ENCODE assay signal across 9 mouse cellular contexts in genomic region chr1:149323095-149323494, GRCm38 (mm10).
ATAC-seq and TF ChIP-seq lines count a peak whose summit lies in the region.
"Had no signal": no experiment of that assay in that cellular context is flagged by ENCODE, and none has a peak within 500 bp of the region (broad histone marks: within the 10 kb centered on the region; RNA-seq: fewer than 3 reads in every experiment).

No protein-coding gene starts in this region.

- H3K4me2 ChIP-seq in intestine, embryonic 15.5 days (replicated peaks) = no peak overlapping the region
- no peak overlapping the region for H3K4me2 ChIP-seq in intestine, postnatal 0 days (replicated peaks; ENCODE audit: low read depth)
- no peak overlapping the region for H3K4me2 ChIP-seq in intestine, embryonic 16.5 days (ENCODE audit: low read depth, low read length)
- no peak overlapping the region for H3K4me2 ChIP-seq in heart, embryonic 12.5 days

- H3K4me1 ChIP-seq in intestine, embryonic 15.5 days (replicated peaks) = no peaks in the 10 kb centered on the region
- H3K4me1 ChIP-seq in intestine, postnatal 0 days (replicated peaks; ENCODE audit: control insufficient read depth, insufficient read depth, low read length) = no peaks in the 10 kb centered on the region
- no peaks in the 10 kb centered on the region for H3K4me1 ChIP-seq in intestine, embryonic 16.5 days (ENCODE audit: control insufficient read depth, insufficient read depth, low read length)
- no peaks in the 10 kb centered on the region for H3K4me1 ChIP-seq in heart, embryonic 12.5 days (replicated peaks)

- H3K9ac ChIP-seq in intestine, embryonic 15.5 days = no peak overlapping the region
- H3K9ac ChIP-seq in intestine, postnatal 0 days (ENCODE audit: low read depth, low read length) = no peak overlapping the region
- no peak overlapping the region for H3K9ac ChIP-seq in intestine, embryonic 16.5 days (ENCODE audit: low read depth, low read length)
- H3K9ac ChIP-seq in heart, embryonic 12.5 days = no peak overlapping the region

- H3K27ac ChIP-seq in intestine, embryonic 15.5 days = no peak overlapping the region
- H3K27ac ChIP-seq in intestine, postnatal 0 days (ENCODE audit: low read depth, low read length) = no peak overlapping the region
- H3K27ac ChIP-seq in intestine, embryonic 16.5 days (ENCODE audit: low read length) = no peak overlapping the region
- no peak overlapping the region for H3K27ac ChIP-seq in heart, embryonic 12.5 days (ENCODE audit: poor library complexity, severe bottlenecking)

- WGBS in intestine, embryonic 15.5 days = 37% methylated on average over 1 of the region's 1 CpGs
- WGBS in intestine, postnatal 0 days = 24% methylated on average over 1 of the region's 1 CpGs
- 43% methylated on average over 1 of the region's 1 CpGs for WGBS in intestine, embryonic 16.5 days
- WGBS in heart, embryonic 12.5 days = 56% methylated on average over 1 of the region's 1 CpGs

- H3K36me3 ChIP-seq in intestine, embryonic 15.5 days = no peaks in the 10 kb centered on the region
- no peaks in the 10 kb centered on the region for H3K36me3 ChIP-seq in intestine, postnatal 0 days (ENCODE audit: control insufficient read depth, insufficient read depth)
- no peaks in the 10 kb centered on the region for H3K36me3 ChIP-seq in intestine, embryonic 16.5 days (ENCODE audit: control insufficient read depth, insufficient read depth, low read length)
- no peaks in the 10 kb centered on the region for H3K36me3 ChIP-seq in heart, embryonic 12.5 days
- H3K36me3 ChIP-seq: G1E had no signal

- no peaks in the 10 kb centered on the region for H3K27me3 ChIP-seq in intestine, embryonic 15.5 days (replicated peaks)
- no peaks in the 10 kb centered on the region for H3K27me3 ChIP-seq in intestine, postnatal 0 days (replicated peaks; ENCODE audit: control insufficient read depth, insufficient read depth, low read length)
- H3K27me3 ChIP-seq in intestine, embryonic 16.5 days (replicated peaks; ENCODE audit: control insufficient read depth, insufficient read depth, low read length) = no peaks in the 10 kb centered on the region
- H3K27me3 ChIP-seq in heart, embryonic 12.5 days (replicated peaks) = no peaks in the 10 kb centered on the region
- H3K27me3 ChIP-seq: CH12.LX, Patski had no signal

- no peak overlapping the region for H3K4me3 ChIP-seq in intestine, embryonic 15.5 days (replicated peaks)
- H3K4me3 ChIP-seq in intestine, postnatal 0 days (ENCODE audit: low read depth, low read length) = no peak overlapping the region
- H3K4me3 ChIP-seq in intestine, embryonic 16.5 days (ENCODE audit: low read length) = no peak overlapping the region
- H3K4me3 ChIP-seq in heart, embryonic 12.5 days = no peak overlapping the region

- H3K9me3 ChIP-seq in intestine, embryonic 15.5 days = no peaks in the 10 kb centered on the region
- no peaks in the 10 kb centered on the region for H3K9me3 ChIP-seq in intestine, postnatal 0 days (ENCODE audit: control insufficient read depth)
- H3K9me3 ChIP-seq in intestine, embryonic 16.5 days (ENCODE audit: control insufficient read depth, low read length) = no peaks in the 10 kb centered on the region
- H3K9me3 ChIP-seq in heart, embryonic 12.5 days (replicated peaks) = no peaks in the 10 kb centered on the region

- TF ChIP-seq CTCF in intestine, postnatal 0 days (IDR thresholded peaks at IDR 0.05; ENCODE audit: low read depth) = no peak

- ATAC-seq in intestine, embryonic 15.5 days = peak; percentile 66
- ATAC-seq in intestine, postnatal 0 days = no peak
- peak; percentile 86 for ATAC-seq in intestine, embryonic 16.5 days
- no peak for ATAC-seq in heart, embryonic 12.5 days (ENCODE audit: insufficient number of reproducible peaks, low FRiP score)
- ATAC-seq: activated CD4-positive, CD25-positive, alpha-beta regulatory T cell, adult 4 months; CD4-positive, CD25-positive, alpha-beta regulatory T cell, adult 4 months; Patski had no signal

Comparison
In these comparisons a context has a peak if more than half of its experiments do, and no peak if none do; other contexts are left out.
1. ATAC-seq: peak in intestine, embryonic 15.5 days (single experiment) and intestine, embryonic 16.5 days (single experiment); none in intestine, postnatal 0 days (single experiment) and heart, embryonic 12.5 days (single experiment).